Mouse (Mus musculus): ENCODE results near the gene Rpusd4. TPM values are rescaled to one million over a fixed set of nuclear protein-coding genes. Genes with fewer than 3 reads are reported as not detected.

Rpusd4 gene
- polyA plus RNA-seq, 1 experiment from 2014 or later = 28.2 TPM

Other genes starting within 250 kb of the Rpusd4 start
- 24.4 and 24.6 TPM in 2 replicates for gene St3gal4, start 148.6 kb upstream of the Rpusd4 start, polyA plus RNA-seq (2014; fragmentation: Nextera tagmentation; extraction: Ambion mirVana)
- gene Dcps, start 91.8 kb upstream of the Rpusd4 start, polyA plus RNA-seq (2014; fragmentation: Nextera tagmentation; extraction: Ambion mirVana) = 77.2 and 80.3 TPM in 2 replicates
- gene Srpr, start 67.7 kb upstream of the Rpusd4 start, polyA plus RNA-seq (2014; fragmentation: Nextera tagmentation; extraction: Ambion mirVana) = 141 and 148 TPM in 2 replicates
- 13.9 and 14.1 TPM in 2 replicates for gene Tirap, start 67.6 kb upstream of the Rpusd4 start, polyA plus RNA-seq (2014; fragmentation: Nextera tagmentation; extraction: Ambion mirVana)
- gene Foxred1, start 56.8 kb upstream of the Rpusd4 start, polyA plus RNA-seq (2014; fragmentation: Nextera tagmentation; extraction: Ambion mirVana) = 35.5 and 37.7 TPM in 2 replicates
- 34.1 and 36.6 TPM in 2 replicates for gene Fam118b, start 60 bp upstream of the Rpusd4 start, polyA plus RNA-seq (2014; fragmentation: Nextera tagmentation; extraction: Ambion mirVana)
- 12.7 and 13.8 TPM in 2 replicates for gene Cdon, start 153.3 kb downstream of the Rpusd4 start, polyA plus RNA-seq (2014; fragmentation: Nextera tagmentation; extraction: Ambion mirVana)

All from stomach, embryonic 14.5 days (tissue).